Mouse (Mus musculus) liver, embryonic 16.5 days (tissue): ENCODE data around the gene Iqcj. TPM values are rescaled to one million over a fixed set of nuclear protein-coding genes. Genes with fewer than 3 reads are reported as not detected.

Experiments used
- ATAC-seq: fragments of 200-750 bp; cut with Nextera tagmentation; 2 replicates; pipeline ENCODE4 v1.8.0; 2017; ENCODE audit warnings: low read depth, mild to moderate bottlenecking, moderate number of reproducible peaks, moderate library complexity
- H3K27ac ChIP-seq: fragments of 300-500 bp; sonication (generic); 2 replicates; pipeline ENCODE4 v1.5.1; 2014; ENCODE audit warnings: mild to moderate bottlenecking, low read length
- H3K27me3 ChIP-seq: fragments of 300-500 bp; sonication (generic); 2 replicates; pipeline ENCODE4 v1.6.1; 2014; ENCODE audit warnings: low read depth, low read length, mixed read lengths; ENCODE audit not compliant: control insufficient read depth, insufficient read depth
- H3K36me3 ChIP-seq: fragments of 300-500 bp; sonication (generic); 2 replicates; pipeline ENCODE4 v1.6.1; 2014; ENCODE audit warnings: mild to moderate bottlenecking; ENCODE audit not compliant: control insufficient read depth, insufficient read depth
- H3K4me1 ChIP-seq: fragments of 300-500 bp; sonication (generic); 2 replicates; pipeline ENCODE4 v1.6.1; 2014; ENCODE audit warnings: low read depth, low read length, mixed read lengths; ENCODE audit not compliant: control insufficient read depth
- H3K4me2 ChIP-seq: fragments of 300-500 bp; sonication (generic); 2 replicates; pipeline ENCODE4 v1.6.1; 2014; ENCODE audit warnings: low read depth, low read length, mixed read lengths
- H3K4me3 ChIP-seq: fragments of 300-500 bp; sonication (generic); 2 replicates; pipeline ENCODE4 v1.5.1; 2014; ENCODE audit warnings: low read depth, mild to moderate bottlenecking, low read length
- H3K9ac ChIP-seq: fragments of 300-500 bp; sonication (generic); 2 replicates; pipeline ENCODE4 v1.6.1; 2014; ENCODE audit warnings: low read depth, low read length
- H3K9me3 ChIP-seq: fragments of 300-500 bp; sonication (generic); replicated peaks from 2 replicates; pipeline ENCODE4 v1.6.1; 2016; ENCODE audit warnings: low read length; ENCODE audit not compliant: control insufficient read depth
- WGBS: fragments of 180-500 bp; shearing (Covaris S2); extraction: QIAGEN DNeasy Blood & Tissue Kit; methylation state at CpG from one replicate; pipeline ENCODE4 v1.1.7; 2014; ENCODE audit not compliant: insufficient replicate concordance; 5-methylcytosine and 5-hydroxymethylcytosine counted together
- polyA plus RNA-seq: library from polyadenylated mRNA; unstranded; fragments of >200 nt; fragmentation: Nextera tagmentation; extraction: Ambion mirVana; gene quantifications from 2 replicates; pipeline ENCODE4 v1.2.1, GENCODE M21; 2015

Gene Iqcj
- not detected in 2 replicates for polyA plus RNA-seq

DNA sequence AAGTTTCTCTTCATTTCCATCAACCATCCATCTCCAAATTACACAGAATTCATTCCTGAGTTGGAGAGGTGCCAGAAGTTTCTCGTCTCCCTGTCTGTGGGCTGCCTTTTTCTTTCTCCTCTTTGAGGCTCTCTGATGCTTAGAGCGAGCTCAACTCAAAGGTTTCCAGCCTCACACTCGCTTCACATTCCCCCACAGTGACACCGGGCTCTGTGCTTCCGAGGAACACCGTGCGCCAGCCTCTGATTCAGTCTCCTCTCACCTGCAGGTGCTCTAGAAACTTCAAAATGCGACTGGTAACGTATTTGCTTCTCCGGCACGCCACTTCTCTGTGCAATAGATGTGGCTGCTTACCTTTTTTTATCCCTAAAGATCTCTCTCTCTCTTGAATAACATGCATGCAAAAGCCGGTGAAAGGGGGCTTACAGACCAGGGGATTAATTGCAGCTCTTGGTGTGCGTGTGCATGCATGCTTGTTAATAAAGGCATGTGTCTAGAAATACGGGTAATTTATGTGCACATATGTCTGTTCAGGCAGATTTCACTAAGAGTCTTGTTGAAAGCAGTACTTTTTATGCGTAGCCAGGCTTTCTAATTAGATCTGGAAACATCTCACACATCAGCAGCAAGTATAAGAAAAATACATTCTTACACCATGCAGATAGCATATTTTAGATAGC is at the start of gene Iqcj, which contains the start of gene Iqschfp:
Gene Iqcj (plus strand): TSS at position 195 of the 680 bp plus-strand sequence.
Gene Iqschfp (plus strand): TSS at position 207 of the 680 bp plus-strand sequence.
- no peak within 1 kb of the TSS for H3K9ac ChIP-seq
- no peak within 1 kb of the TSS for H3K27ac ChIP-seq
- H3K27me3 ChIP-seq, result no peaks in the 10 kb centered on the region
- no peaks in the 10 kb centered on the region for H3K9me3 ChIP-seq
- no peaks in the 10 kb centered on the region for H3K4me1 ChIP-seq
- no peak within 1 kb of the TSS for H3K4me2 ChIP-seq
- ATAC-seq, result no peak
- H3K4me3 ChIP-seq, result no peak within 1 kb of the TSS
- H3K36me3 ChIP-seq, result no peaks in the 10 kb centered on the region
- 64% methylated on average over 15 of the region's 15 CpGs for WGBS

GRCm38 (mm10) chr3:67852397-67852796 is 39.6 kb upstream of the Iqcj start:
- Histone ChIP-seq H3K27me3 (no peaks in the 10 kb centered on the region), H3K4me1 (no peaks in the 10 kb centered on the region), H3K4me3 (no peak overlapping the region), H3K9me3 (no peaks in the 10 kb centered on the region), H3K4me2 (no peak overlapping the region), H3K36me3 (no peaks in the 10 kb centered on the region), H3K9ac (no peak overlapping the region), H3K27ac (no peak overlapping the region)
- ATAC-seq, result no peak
- WGBS, result 66% methylated on average over 5 of the region's 5 CpGs

DNA sequence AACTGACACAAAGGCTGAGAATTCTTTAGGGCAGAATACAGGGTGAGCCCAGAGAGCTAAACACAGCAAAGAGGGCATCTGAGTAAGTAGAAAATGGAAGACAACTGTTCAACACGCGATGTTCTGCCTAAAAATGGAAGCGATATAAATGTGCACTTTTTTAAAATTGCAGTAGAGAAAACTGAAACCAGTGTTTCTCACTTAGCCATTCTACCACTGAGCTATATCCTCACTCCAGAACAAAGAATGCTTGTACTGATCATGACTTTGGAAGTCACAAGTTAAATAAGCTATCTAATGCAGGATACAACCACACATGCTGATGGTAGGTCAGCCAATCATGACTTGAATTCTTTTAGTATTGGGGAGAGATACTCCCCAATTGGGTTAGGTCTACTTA is 30.5 kb upstream of the Iqcj start:
- Histone ChIP-seq H3K9me3 (no peaks in the 10 kb centered on the region), H3K4me1 (no peaks in the 10 kb centered on the region), H3K4me3 (no peak overlapping the region), H3K9ac (no peak overlapping the region), H3K36me3 (no peaks in the 10 kb centered on the region), H3K27ac (no peak overlapping the region), H3K27me3 (no peaks in the 10 kb centered on the region), H3K4me2 (no peak overlapping the region)
- WGBS, result 62% methylated on average over 3 of the region's 3 CpGs
- no peak for ATAC-seq

DNA sequence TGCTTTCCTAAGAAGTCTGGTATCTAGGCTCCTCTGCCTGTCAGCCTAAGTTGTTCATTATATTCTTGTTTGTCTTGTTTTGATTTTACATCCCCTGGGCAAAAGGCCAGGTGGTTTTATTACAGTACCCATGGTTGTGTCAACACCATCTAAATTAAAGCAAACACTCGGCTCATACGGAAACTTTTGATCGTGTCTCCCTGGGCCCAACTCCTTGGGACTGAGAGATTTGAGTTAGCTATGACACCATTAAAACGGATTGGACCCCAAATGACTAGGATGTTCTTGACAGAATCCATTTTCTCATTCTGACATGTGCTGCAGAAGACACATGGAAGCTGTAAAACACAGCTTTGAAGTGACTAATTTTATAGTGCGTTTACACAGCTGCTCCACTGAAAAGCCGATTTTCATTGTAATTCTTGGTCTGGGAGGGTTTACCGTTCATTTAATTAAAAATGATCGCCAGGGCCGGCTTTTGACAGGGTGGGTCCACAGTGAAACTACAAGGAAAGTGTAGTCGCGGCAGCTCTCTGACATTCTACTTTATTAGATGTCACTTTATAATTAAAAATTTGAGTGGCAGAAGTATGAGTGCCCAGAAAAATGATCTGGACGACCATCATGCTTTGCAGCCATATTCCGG is 24.5 kb upstream of the Iqcj start:
- WGBS, result 70% methylated on average over 13 of the region's 13 CpGs
- Histone ChIP-seq H3K9me3 (no peaks in the 10 kb centered on the region), H3K4me2 (no peak overlapping the region), H3K4me1 (no peaks in the 10 kb centered on the region), H3K27me3 (no peaks in the 10 kb centered on the region), H3K9ac (no peak overlapping the region), H3K27ac (no peak overlapping the region), H3K4me3 (no peak overlapping the region), H3K36me3 (no peaks in the 10 kb centered on the region)
- no peak for ATAC-seq

- Histone ChIP-seq H3K4me2 (no peak overlapping the region), H3K27me3 (no peaks in the 10 kb centered on the region), H3K9me3 (no peaks in the 10 kb centered on the region), H3K4me3 (no peak overlapping the region), H3K9ac (no peak overlapping the region), H3K27ac (no peak overlapping the region), H3K36me3 (no peaks in the 10 kb centered on the region), H3K4me1 (no peaks in the 10 kb centered on the region)
- ATAC-seq, result no peak
- WGBS, result 60% methylated on average over 1 of the region's 1 CpGs
Measured at GRCm38 (mm10) chr3:67869424-67869823, 22.6 kb upstream of the Iqcj start.

- H3K4me2 ChIP-seq, result no peak overlapping the region
- H3K9ac ChIP-seq, result no peak overlapping the region
- H3K27me3 ChIP-seq, result no peaks in the 10 kb centered on the region
- H3K4me3 ChIP-seq, result no peak overlapping the region
- no peaks in the 10 kb centered on the region for H3K36me3 ChIP-seq
- H3K4me1 ChIP-seq, result no peaks in the 10 kb centered on the region
- no peak for ATAC-seq
- 53% methylated on average over 4 of the region's 4 CpGs for WGBS
- H3K9me3 ChIP-seq, result no peaks in the 10 kb centered on the region
- no peak overlapping the region for H3K27ac ChIP-seq
Measured at GRCm38 (mm10) chr3:67877253-67877652, 14.8 kb upstream of the Iqcj start.

DNA sequence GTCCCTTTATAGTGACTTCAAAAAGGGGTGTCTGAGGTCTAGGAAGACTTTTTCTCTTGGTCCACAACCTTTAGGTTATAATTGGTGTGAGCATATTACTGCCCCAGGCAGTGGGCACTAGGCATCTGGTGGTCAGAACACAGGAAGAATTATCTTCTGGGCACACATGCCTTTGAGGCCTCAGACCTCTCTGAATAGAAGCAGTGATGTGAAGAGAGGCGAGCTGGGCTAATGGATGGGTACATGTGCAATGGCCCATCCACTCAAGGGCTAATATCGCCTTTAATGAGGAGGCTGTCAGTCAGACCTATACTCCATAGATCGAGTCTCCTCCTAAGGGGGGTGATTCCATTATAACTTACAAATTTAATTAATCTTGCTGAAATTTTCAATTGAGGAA is 7.7 kb upstream of the Iqcj start:
- WGBS, result 60% methylated on average over 3 of the region's 3 CpGs
- H3K9me3 ChIP-seq, result no peaks in the 10 kb centered on the region

DNA sequence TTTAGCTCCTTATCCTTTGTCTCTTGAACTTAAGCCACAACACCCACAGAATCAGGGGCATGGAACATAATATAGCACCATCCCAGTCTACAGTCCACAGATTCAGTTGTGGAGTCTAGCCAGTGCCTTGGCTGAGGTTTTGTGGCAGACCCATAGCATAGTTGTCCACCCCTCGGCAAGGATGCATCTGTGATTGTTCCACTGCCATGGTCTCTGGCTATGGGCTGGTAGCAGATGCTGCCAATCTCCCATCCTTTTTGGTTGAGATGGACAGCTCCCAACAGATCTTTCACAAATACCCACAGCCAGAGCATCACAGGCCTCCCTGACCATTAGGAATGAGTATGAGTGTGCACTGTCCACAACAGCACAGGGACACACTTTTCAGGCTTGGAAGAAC is 5.8 kb upstream of the Iqcj start:
- H3K4me3 ChIP-seq, result no peak overlapping the region
- H3K9me3 ChIP-seq, result no peaks in the 10 kb centered on the region
- H3K4me2 ChIP-seq, result no peak overlapping the region
- no peak for ATAC-seq
- H3K36me3 ChIP-seq, result no peaks in the 10 kb centered on the region
- H3K9ac ChIP-seq, result no peak overlapping the region
- no peak overlapping the region for H3K27ac ChIP-seq
- H3K27me3 ChIP-seq, result no peaks in the 10 kb centered on the region
- H3K4me1 ChIP-seq, result no peaks in the 10 kb centered on the region
- WGBS, result 48% methylated on average over 1 of the region's 1 CpGs

More for the DNA sequence above, 7.7 kb upstream of the Iqcj start:
- Histone ChIP-seq H3K27ac (no peak overlapping the region), H3K9ac (no peak overlapping the region), H3K27me3 (no peaks in the 10 kb centered on the region), H3K36me3 (no peaks in the 10 kb centered on the region), H3K4me1 (no peaks in the 10 kb centered on the region), H3K4me2 (no peak overlapping the region), H3K4me3 (no peak overlapping the region)
- ATAC-seq, result no peak

- no peaks in the 10 kb centered on the region for H3K9me3 ChIP-seq
Measured at GRCm38 (mm10) chr3:67887251-67887650, 4.8 kb upstream of the Iqcj start.

More at GRCm38 (mm10) chr3:67887251-67887650, 4.8 kb upstream of the Iqcj start:
- Histone ChIP-seq H3K4me2 (no peak overlapping the region), H3K4me1 (no peaks in the 10 kb centered on the region), H3K4me3 (no peak overlapping the region), H3K36me3 (no peaks in the 10 kb centered on the region), H3K27me3 (no peaks in the 10 kb centered on the region), H3K9ac (no peak overlapping the region), H3K27ac (no peak overlapping the region)
- no peak for ATAC-seq
